Mouse (Mus musculus): ENCODE measurements around the gene Acsl1. TPM values are rescaled to one million over a fixed set of nuclear protein-coding genes. Genes with fewer than 3 reads are reported as not detected.

Acsl1 gene
- polyA plus RNA-seq, 1 experiment from 2014 or later: 41.6 TPM

DNA sequence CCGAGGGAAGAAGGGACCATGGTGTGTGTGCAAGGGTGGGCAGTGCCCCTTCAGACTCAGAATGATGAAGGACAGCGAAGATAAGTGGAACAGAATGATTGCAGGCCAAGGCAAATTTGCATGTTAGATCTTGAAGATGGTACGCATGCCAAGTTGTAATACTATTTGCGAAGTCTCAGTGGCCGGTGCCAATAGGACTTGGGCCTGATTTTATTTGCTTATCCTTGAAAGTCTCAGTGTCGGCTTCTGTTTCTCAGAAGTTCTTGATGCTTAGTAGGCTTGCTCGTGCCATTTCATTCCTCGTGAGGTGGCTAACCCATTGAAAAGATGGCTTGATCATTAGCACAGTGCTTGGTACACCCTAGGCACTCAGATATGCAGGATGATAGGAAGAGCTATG lies 19.4 kb downstream of the Acsl1 start:
- Histone ChIP-seq H3K4me2 (no peak overlapping the region), H3K4me1 (replicated peaks) (peaks cover 75% of the 10 kb centered on the region), H3K4me3 (replicated peaks) (no peak overlapping the region), H3K27ac (peak overlapping the region; percentile 7; the same call in 1 of the 2 replicates), H3K9ac (no peak overlapping the region), H3K9me3 (replicated peaks) (no peaks in the 10 kb centered on the region), H3K36me3 (peaks cover 13% of the 10 kb centered on the region), H3K27me3 (no peaks in the 10 kb centered on the region)
- no peak for ATAC-seq (ENCODE audit: low read depth)
- 85% methylated on average over 8 of the region's 8 CpGs for WGBS (ENCODE audit: insufficient replicate concordance)
- no peak for DNase-seq

DNA sequence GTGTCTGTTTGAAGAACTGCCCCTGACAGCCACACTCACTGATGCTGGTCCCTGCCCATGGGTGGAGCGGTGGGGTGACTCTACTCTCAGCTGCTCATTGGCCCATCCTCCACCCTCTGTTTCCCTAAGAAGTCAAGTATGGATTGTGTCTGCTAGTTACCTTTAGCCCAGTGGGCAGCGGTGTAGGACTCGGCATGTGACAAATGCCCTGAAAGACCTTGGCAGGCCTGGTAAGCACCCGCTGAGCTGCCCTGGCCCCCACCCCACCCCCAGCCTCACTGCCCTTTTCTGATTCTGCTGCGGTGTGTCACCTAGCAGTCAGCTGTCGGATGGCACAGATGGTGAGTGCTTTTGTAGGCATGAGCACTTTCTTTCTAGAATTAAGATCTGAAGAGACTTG lies 20.0 kb downstream of the Acsl1 start:
- Histone ChIP-seq H3K27me3 (no peaks in the 10 kb centered on the region), H3K4me2 (peak overlapping the region; percentile 48), H3K9ac (peak overlapping the region; percentile 24; the same call in 1 of the 2 replicates), H3K27ac (peak overlapping the region; percentile 48), H3K36me3 (peaks cover 19% of the 10 kb centered on the region), H3K4me1 (replicated peaks) (peaks cover 75% of the 10 kb centered on the region), H3K4me3 (replicated peaks) (peak overlapping the region; percentile 21), H3K9me3 (replicated peaks) (no peaks in the 10 kb centered on the region)
- peak; percentile 80 for ATAC-seq (ENCODE audit: low read depth)
- DNase-seq: no peak
- 74% methylated on average over 6 of the region's 6 CpGs for WGBS (ENCODE audit: insufficient replicate concordance)

DNA sequence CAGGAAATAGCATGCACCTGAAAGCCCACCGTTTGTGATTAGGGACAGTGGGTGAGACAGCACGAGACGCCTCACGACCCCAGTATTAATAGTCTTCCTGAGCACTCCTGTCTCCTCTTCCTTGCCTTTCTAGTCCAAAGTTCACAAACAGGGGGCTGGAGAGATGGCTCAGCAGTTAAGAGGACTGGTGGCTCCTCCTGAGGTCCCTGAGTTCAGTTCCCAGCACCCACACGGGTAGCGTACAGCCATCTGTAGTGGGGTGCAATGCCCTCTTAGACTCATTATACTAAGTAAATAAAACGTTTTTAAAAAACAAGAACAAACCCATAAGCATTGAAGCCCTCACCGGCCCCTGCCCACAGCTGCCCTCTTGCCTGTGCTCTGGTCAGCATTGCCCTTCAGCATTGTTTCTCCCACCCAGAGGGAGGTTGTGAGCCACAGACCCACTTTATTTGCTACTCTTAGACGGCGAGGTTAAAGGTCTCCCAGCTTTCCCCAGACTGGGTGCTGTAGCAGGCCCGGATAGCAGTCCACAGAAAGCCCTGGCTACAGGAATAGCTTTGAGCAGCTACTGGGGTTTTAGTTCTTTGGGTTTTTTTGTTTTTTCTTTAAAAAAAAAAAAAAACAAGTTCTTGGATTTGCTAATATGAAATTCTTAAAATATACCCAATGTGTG lies 22.8 kb downstream of the Acsl1 start:
- DNase-seq (no peak), ATAC-seq (ENCODE audit: low read depth) (no peak)
- H3K9me3 ChIP-seq (replicated peaks): no peaks in the 10 kb centered on the region
- H3K4me1 ChIP-seq (replicated peaks): peaks cover 85% of the 10 kb centered on the region
- no peaks in the 10 kb centered on the region for H3K27me3 ChIP-seq
- H3K27ac ChIP-seq: peak overlapping the region; percentile 47
- no peak overlapping the region for H3K4me3 ChIP-seq (replicated peaks)
- 76% methylated on average over 11 of the region's 11 CpGs for WGBS (ENCODE audit: insufficient replicate concordance)
- H3K4me2 ChIP-seq: no peak overlapping the region
- peaks cover 39% of the 10 kb centered on the region for H3K36me3 ChIP-seq
- no peak overlapping the region for H3K9ac ChIP-seq

DNA sequence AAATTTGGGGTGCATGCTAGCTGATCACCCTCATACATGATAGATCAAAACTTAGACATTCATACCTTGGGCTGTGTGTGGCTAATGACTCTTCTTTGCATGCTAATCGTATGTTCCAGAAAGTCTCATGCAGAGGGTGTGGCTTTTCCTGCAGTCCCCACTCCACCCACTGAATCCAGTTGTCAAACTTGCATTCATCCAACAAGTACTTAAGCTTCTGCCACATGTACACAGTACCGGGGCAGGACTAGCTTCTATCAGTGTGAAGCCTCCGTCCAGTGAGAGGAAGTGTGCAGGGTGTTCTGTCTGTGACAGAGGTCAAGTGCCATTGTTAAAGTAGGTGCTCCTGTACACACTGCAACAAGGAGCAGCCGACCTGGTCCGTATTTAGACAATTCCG lies 26.0 kb downstream of the Acsl1 start:
- H3K27me3 ChIP-seq: no peaks in the 10 kb centered on the region
- DNase-seq (peak; percentile 27), ATAC-seq (ENCODE audit: low read depth) (peak; percentile 67)
- H3K4me1 ChIP-seq (replicated peaks): peaks cover 83% of the 10 kb centered on the region
- no peaks in the 10 kb centered on the region for H3K9me3 ChIP-seq (replicated peaks)
- H3K4me2 ChIP-seq: peak overlapping the region; percentile 33
- 33% methylated on average over 6 of the region's 6 CpGs for WGBS (ENCODE audit: insufficient replicate concordance)
- H3K4me3 ChIP-seq (replicated peaks): no peak overlapping the region
- H3K9ac ChIP-seq: peak overlapping the region; percentile 1; the same call in 1 of the 2 replicates
- H3K36me3 ChIP-seq: peaks cover 47% of the 10 kb centered on the region
- H3K27ac ChIP-seq: peak overlapping the region; percentile 57

DNA sequence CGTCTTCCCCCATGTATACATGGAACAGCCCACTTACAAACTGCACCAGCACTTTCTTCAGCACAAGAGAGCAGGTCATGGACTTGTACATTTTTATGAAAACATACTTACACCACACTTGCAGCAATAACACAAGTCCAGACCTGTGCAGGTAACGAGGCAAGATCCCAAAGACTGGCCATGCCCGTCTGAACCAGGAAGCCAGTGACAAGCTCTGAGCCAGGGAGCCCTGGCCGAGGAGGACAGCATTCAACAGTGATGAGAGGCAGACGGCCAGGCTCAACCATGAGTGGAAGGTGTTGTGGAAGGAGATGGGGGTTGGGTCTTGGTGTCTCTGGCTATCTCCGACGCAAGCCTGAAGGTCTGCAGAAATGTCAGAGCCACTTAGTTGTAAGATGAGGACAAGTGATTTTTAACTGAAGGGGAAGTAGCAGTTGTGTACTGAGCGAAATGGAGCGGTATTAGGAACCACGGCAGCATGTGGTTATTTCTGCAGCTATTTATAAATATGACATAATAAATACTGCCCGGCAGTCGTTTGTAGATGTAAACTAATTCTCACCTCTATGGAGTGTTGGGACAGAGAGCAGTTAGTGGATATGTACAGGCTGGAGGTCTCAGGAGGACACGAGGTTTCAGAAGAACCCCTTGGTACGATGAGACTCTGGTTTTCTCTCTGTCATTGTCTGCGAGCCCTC lies 26.6 kb downstream of the Acsl1 start:
- WGBS (ENCODE audit: insufficient replicate concordance): 35% methylated on average over 15 of the region's 15 CpGs
- Histone ChIP-seq H3K27me3 (no peaks in the 10 kb centered on the region), H3K4me2 (peak overlapping the region; percentile 33), H3K9ac (peak overlapping the region; percentile 1; the same call in 1 of the 2 replicates), H3K36me3 (peaks cover 50% of the 10 kb centered on the region), H3K9me3 (replicated peaks) (no peaks in the 10 kb centered on the region), H3K4me1 (replicated peaks) (peaks cover 83% of the 10 kb centered on the region), H3K27ac (peak overlapping the region; percentile 57), H3K4me3 (replicated peaks) (no peak overlapping the region)
- DNase-seq (no peak), ATAC-seq (ENCODE audit: low read depth) (no peak)

DNA sequence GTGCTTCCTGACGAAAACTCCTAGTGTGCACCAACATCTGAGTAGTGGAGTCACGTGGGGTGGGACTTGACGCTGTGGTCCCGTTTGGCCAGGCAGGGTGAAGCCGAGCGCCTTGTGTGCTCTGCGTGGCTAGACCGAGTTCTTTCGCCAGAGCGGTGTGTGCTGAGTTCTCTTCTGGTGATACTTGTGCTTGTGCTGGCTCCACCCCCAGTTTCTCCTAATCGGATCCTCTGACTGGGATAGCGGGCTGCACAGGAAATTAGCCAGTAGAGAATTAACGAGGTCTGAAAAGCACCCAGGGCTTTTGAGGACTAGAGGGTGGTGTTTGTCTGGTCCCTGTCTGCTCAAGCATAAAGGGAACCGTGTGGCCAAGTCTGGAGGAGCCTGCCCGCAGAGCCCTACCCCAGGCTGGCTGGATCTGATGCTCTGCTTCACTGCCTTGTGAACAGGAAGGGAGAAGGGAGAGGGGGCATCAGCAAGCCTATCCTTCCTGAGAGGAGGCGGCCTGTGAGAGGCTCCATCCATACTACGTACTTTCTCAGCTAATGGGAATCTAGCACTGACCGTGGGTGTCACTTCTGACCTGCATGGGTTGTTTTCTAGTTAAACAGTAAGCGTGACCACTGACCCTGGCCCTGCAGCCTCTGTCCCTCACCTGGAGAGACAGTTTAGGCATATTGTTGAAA lies 28.7 kb downstream of the Acsl1 start:
- peak; percentile 62 for ATAC-seq (ENCODE audit: low read depth)
- no peak for DNase-seq
- WGBS (ENCODE audit: insufficient replicate concordance): 44% methylated on average over 19 of the region's 19 CpGs
- peak overlapping the region; percentile 72 for H3K27ac ChIP-seq
- H3K4me3 ChIP-seq (replicated peaks): 0 out of 2 replicates have a peak overlapping the region, but pooled peaks have one; percentile 6
- H3K9ac ChIP-seq: peak overlapping the region; percentile 52; the same call in 1 of the 2 replicates
- peak overlapping the region; percentile 48 for H3K4me2 ChIP-seq
- peaks cover 47% of the 10 kb centered on the region for H3K36me3 ChIP-seq
- H3K4me1 ChIP-seq (replicated peaks): peaks cover 88% of the 10 kb centered on the region
- no peaks in the 10 kb centered on the region for H3K27me3 ChIP-seq
- H3K9me3 ChIP-seq (replicated peaks): no peaks in the 10 kb centered on the region

DNA sequence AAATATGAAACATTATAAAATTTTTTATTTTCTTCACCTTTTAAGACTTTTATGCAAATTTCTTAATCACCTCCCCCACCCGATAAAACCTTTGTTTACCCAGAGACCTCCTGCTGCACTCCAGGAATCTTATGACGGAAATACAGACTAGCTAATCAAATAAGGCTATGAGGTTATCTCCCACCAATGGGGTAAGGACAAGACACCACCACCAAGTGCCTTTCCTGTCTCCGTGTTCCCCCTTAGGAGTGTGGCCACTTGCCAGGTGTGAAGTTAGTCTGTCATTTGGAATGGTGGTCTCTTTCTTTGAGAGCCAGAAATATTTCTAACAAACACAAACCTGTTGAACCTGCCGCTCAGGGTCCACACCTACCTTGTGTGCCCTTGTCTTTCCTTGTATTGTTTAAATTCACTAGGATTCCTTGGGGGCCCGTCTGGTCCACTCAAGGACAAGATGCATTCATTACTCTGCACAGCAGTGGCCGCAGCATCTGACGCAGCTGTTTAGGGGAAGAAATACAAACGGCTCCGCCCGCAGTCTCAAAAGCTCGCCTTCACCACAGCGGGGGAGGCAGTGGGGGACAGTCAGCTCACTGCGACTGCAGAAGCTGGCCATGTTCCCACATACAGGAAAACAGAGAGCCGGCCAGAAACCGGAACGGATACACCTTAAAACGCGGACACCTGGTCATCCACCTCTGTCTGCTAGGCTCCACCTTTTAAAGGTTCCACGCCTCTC lies 31.7 kb downstream of the Acsl1 start:
- Histone ChIP-seq H3K9me3 (replicated peaks) (no peaks in the 10 kb centered on the region), H3K27me3 (no peaks in the 10 kb centered on the region), H3K4me1 (replicated peaks) (peaks cover 69% of the 10 kb centered on the region), H3K27ac (no peak overlapping the region), H3K4me3 (replicated peaks) (no peak overlapping the region), H3K36me3 (peaks cover 44% of the 10 kb centered on the region), H3K4me2 (no peak overlapping the region), H3K9ac (no peak overlapping the region)
- DNase-seq: no peak
- WGBS (ENCODE audit: insufficient replicate concordance): 52% methylated on average over 19 of the region's 19 CpGs
- no peak for ATAC-seq (ENCODE audit: low read depth)

DNA sequence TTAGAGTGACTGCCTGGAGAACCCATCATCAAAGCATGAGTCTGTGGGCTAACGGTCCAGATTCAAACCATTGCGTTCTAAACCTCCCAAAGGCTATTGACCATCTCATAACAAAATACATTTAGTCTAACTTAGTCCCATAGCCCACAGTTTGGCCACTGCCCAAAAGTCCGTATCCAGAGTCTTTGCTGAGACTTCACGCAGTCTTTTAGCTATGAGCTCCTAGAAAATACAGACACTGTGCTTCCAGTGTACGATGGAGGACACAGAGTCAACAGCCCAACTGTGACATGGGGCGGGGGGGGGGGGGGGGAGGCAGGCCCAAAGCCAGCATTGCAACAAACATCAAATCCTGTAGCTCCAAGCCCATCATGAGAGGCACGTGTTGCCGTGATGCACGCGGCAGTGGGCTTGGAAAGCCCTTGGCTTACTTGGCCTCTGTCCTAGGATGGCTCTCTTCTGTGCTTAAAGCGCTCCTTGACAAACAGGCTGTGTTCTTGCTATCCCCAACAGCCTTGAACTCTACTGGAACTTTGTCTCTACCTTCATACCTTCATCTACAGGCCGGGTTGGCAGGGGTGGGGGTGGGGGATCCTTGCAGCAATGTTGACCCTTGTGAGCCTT lies 32.3 kb downstream of the Acsl1 start:
- Histone ChIP-seq H3K9ac (no peak overlapping the region), H3K4me1 (replicated peaks) (peaks cover 63% of the 10 kb centered on the region)
- 81% methylated on average over 12 of the region's 12 CpGs for WGBS (ENCODE audit: insufficient replicate concordance)

DNA sequence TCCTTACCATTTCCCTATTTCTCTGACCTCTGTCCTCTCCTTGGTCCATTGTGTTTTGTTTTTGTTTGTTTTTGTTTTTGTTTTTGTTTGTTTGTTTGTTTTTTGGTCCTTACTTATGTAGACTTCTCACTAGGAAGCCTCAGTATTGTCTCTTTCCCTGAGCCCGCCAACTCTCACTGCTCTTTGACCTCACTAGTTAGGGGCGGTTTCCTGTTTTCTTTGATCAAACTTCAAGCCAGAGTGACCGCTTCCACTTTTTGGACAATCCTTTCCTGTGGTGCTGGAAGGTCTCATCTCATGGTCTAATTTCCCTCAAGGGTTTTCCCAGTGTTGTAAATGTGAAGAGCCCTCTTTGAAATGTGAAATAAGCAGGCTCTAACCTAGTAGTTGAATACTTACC lies 33.4 kb downstream of the Acsl1 start:
- H3K27ac ChIP-seq: peak overlapping the region; percentile 35; the same call in 1 of the 2 replicates
- no peak overlapping the region for H3K4me3 ChIP-seq (replicated peaks)
- H3K9me3 ChIP-seq (replicated peaks): no peaks in the 10 kb centered on the region
- H3K4me2 ChIP-seq: no peak overlapping the region
- H3K27me3 ChIP-seq: no peaks in the 10 kb centered on the region
- no peak for DNase-seq
- H3K9ac ChIP-seq: no peak overlapping the region
- H3K36me3 ChIP-seq: peaks cover 48% of the 10 kb centered on the region
- WGBS (ENCODE audit: insufficient replicate concordance): 56% methylated on average over 3 of the region's 3 CpGs
- H3K4me1 ChIP-seq (replicated peaks): peaks cover 55% of the 10 kb centered on the region
- ATAC-seq (ENCODE audit: low read depth): no peak

More for the DNA sequence above, 32.3 kb downstream of the Acsl1 start:
- Histone ChIP-seq H3K27ac (0 out of 2 replicates have a peak overlapping the region, but pooled peaks have one; percentile 35), H3K4me3 (replicated peaks) (no peak overlapping the region), H3K27me3 (no peaks in the 10 kb centered on the region), H3K36me3 (peaks cover 42% of the 10 kb centered on the region), H3K9me3 (replicated peaks) (no peaks in the 10 kb centered on the region), H3K4me2 (no peak overlapping the region)
- DNase-seq (no peak), ATAC-seq (ENCODE audit: low read depth) (no peak)

DNA sequence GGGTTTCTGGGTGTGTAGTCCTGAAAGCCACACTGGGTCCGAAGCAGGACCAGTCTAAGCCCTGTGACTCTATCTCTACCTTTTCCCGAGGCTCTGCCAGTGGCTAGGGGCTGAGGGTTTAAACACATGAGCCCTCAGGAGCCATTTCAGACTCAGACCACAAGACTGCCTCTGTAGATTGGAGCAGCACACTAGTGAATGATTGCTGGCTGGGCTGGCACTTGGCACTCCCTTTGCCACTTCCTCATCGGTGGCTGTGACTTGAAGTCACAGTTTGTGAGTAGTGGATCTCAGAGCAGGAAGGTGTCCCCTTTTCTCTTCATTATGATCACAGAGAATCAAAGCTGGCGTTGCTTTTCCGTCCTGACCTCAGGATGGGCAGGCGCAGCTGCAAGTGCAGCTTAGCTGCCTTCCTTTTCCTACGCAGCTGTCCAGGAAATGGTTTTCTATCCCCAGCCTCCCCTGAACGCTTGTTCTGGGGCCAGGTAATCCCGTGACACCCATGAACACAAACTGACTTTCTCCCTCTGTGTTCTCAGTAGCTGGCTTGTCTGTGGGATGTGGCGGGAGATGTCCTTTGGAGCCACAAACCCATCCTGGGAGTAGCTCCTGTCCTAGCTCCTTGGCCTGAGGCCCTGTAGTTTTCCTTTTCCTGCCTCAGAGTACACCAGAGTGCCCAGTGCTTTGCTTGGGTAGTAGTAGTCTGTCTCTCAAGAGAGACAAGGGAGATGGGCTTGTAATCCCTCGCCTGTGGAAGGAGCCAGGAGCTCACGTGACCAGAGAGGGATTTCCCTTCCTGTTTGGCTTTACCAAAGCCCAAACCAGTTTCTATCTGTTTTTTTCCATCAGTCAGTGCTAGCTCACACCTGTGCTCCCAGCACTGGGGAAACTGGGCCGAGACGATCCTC lies 37.9 kb downstream of the Acsl1 start:
- no peaks in the 10 kb centered on the region for H3K9me3 ChIP-seq (replicated peaks)
- H3K9ac ChIP-seq: no peak overlapping the region
- WGBS (ENCODE audit: insufficient replicate concordance): 76% methylated on average over 14 of the region's 14 CpGs
- H3K4me2 ChIP-seq: no peak overlapping the region
- H3K27ac ChIP-seq: peak overlapping the region; percentile 23; the same call in 1 of the 2 replicates
- no peak overlapping the region for H3K4me3 ChIP-seq (replicated peaks)
- H3K36me3 ChIP-seq: peaks cover 66% of the 10 kb centered on the region
- no peaks in the 10 kb centered on the region for H3K27me3 ChIP-seq
- DNase-seq (no peak), ATAC-seq (ENCODE audit: low read depth) (no peak)
- H3K4me1 ChIP-seq (replicated peaks): peaks cover 23% of the 10 kb centered on the region
